Mouse (Mus musculus): ENCODE results near the gene 4931406C07Rik. TPM values are rescaled to one million over a fixed set of nuclear protein-coding genes. Genes with fewer than 3 reads are reported as not detected.
"Not testable (repeated sequence)": the region's sequence is repeated elsewhere in the genome, so short reads cannot be mapped to it uniquely, and the experiment has no call there.

The 4931406C07Rik gene
- polyA plus RNA-seq (2015; fragmentation: Nextera tagmentation; extraction: Ambion mirVana) = 11.1 and 13.8 TPM in 2 replicates

DNA sequence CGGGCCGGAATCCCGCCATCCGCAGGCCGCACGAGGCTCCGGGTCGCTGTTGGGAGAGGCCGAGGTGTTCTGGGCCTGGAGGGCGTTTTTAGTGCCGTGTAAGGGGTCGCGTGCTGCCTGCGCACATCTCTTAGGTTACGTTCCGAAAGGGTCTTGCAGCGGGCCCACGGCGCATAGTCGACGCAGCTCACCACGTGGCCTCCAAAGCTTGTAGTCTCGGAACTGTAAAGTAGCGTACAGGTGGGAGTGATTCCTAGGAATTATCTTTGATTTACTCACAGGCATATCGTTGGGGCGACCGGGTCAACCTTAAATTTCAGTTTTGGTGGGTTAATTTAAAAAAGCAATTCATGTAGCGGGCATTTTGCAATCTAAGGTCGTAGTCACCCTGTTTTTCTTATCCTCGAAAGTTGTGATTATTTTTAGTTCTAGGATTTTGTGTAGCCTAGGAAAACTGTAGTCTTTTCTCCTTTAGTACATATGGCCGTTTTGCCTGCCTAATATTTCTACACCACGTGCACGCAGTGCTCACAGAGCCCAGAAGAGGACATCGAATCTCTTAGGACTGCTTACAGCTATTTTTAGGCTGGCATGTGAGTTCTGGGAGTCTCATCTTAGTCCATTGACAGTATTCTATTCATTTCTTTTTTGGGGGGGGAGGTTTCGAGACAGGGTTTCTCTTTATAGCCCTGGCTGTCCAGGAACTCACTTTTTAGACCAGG lies at the start of gene 4931406C07Rik:
Gene 4931406C07Rik, minus strand, starts transcription at position 51 of the 722 bp plus-strand sequence.
- peak within 1 kb of the TSS; percentile 68 for H3K4me2 ChIP-seq (replicated peaks)
- no peaks in the 10 kb centered on the region for H3K9me3 ChIP-seq
- H3K27me3 ChIP-seq = no peaks in the 10 kb centered on the region
- H3K4me3 ChIP-seq = peak within 1 kb of the TSS; percentile 98
- peaks cover 28% of the 10 kb centered on the region for H3K36me3 ChIP-seq
- ATAC-seq (replicated peaks) = peak; percentile 89
- peak within 1 kb of the TSS; percentile 92 for H3K27ac ChIP-seq (replicated peaks)
- under 1% methylated on average over 35 of the region's 35 CpGs for WGBS
- peak within 1 kb of the TSS; percentile 94 for H3K9ac ChIP-seq (replicated peaks)
- H3K4me1 ChIP-seq = peaks cover 41% of the 10 kb centered on the region

DNA sequence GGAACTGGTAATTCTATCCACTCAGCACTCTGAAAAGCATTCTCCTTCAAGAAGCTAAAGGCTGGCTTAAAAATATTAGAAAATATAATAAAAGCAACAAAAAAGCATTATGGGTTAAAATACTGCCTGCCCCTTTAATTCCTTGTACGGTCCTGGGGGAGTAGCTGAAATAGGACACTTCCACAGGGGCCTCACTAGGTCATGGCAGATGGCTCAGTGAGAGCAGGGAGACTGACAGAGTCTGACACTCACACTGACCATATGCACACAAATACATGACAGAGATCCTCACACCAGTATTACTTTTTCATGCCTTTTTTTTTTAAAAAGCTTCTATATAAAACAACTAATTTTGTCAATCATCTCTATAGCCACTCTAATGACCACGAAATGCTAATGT lies 43.7 kb upstream of the 4931406C07Rik start:
- H3K4me3 ChIP-seq = no peak overlapping the region
- no peaks in the 10 kb centered on the region for H3K4me1 ChIP-seq
- H3K4me2 ChIP-seq (replicated peaks) = no peak overlapping the region
- 86% methylated on average over 2 of the region's 2 CpGs for WGBS
- ATAC-seq (replicated peaks) = no peak
- H3K9ac ChIP-seq (replicated peaks) = no peak overlapping the region
- H3K9me3 ChIP-seq = no peaks in the 10 kb centered on the region
- peaks cover 63% of the 10 kb centered on the region for H3K36me3 ChIP-seq
- H3K27ac ChIP-seq (replicated peaks) = no peak overlapping the region
- no peaks in the 10 kb centered on the region for H3K27me3 ChIP-seq

DNA sequence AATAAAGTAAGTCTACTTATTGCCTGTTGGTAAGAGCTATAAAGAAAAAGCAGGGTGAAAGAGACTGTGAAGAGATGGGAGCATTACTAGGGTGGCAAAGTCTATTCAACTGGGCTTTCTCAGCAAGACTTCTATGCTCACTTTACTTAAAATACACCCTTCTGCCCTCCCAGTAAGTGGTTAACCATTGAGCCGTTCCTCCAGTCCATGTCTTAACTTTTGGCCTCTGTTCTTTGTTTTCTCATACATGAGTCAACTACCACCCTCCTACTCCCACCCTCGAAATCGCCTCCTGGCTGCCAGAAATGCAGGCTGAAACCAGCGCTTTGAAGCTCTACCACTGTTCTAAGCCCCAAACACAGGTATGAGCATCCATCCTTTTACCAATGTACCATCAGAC lies 31.5 kb upstream of the 4931406C07Rik start:
- Histone ChIP-seq H3K4me2 (replicated peaks) (no peak overlapping the region), H3K27ac (replicated peaks) (no peak overlapping the region), H3K9ac (replicated peaks) (no peak overlapping the region), H3K36me3 (peaks cover 88% of the 10 kb centered on the region), H3K4me1 (no peaks in the 10 kb centered on the region), H3K9me3 (no peaks in the 10 kb centered on the region), H3K4me3 (no peak overlapping the region), H3K27me3 (no peaks in the 10 kb centered on the region)
- ATAC-seq (replicated peaks) = no peak
- 93% methylated on average over 4 of the region's 4 CpGs for WGBS

DNA sequence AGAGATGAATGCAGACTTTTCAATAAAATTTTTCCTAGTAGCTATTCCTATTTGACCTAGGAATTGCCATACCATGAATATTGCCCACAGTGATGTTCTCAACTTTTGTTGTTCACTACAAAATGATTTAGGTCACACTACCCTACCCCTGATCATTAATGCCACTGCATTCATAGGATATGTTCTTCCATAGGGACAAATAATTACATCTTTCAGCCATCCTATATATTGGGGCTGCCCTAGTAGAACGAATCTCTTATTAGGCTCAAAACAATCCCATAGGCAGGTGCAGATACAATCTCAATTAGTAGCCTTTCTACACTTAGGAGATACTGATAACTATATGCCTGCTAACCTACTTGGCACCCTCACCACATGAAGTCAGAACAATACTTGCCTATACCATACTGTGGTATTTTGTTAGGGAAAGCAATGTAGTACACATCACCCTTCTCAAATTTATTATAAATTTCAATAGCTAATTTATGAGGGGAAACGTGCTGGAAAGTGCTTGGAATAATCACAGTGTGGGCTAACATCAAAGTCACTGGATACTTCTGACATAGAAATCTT lies 12.0 kb upstream of the 4931406C07Rik start:
- Histone ChIP-seq H3K27me3 (no peaks in the 10 kb centered on the region), H3K4me1 (no peaks in the 10 kb centered on the region), H3K9me3 (no peaks in the 10 kb centered on the region), H3K27ac (replicated peaks) (no peak overlapping the region), H3K4me2 (replicated peaks) (no peak overlapping the region), H3K9ac (replicated peaks) (no peak overlapping the region), H3K36me3 (peaks cover 74% of the 10 kb centered on the region), H3K4me3 (no peak overlapping the region)
- 80% methylated on average over 2 of the region's 2 CpGs for WGBS
- 0 out of 2 replicates have a peak, but pooled peaks have one; percentile 30 for ATAC-seq (replicated peaks)

DNA sequence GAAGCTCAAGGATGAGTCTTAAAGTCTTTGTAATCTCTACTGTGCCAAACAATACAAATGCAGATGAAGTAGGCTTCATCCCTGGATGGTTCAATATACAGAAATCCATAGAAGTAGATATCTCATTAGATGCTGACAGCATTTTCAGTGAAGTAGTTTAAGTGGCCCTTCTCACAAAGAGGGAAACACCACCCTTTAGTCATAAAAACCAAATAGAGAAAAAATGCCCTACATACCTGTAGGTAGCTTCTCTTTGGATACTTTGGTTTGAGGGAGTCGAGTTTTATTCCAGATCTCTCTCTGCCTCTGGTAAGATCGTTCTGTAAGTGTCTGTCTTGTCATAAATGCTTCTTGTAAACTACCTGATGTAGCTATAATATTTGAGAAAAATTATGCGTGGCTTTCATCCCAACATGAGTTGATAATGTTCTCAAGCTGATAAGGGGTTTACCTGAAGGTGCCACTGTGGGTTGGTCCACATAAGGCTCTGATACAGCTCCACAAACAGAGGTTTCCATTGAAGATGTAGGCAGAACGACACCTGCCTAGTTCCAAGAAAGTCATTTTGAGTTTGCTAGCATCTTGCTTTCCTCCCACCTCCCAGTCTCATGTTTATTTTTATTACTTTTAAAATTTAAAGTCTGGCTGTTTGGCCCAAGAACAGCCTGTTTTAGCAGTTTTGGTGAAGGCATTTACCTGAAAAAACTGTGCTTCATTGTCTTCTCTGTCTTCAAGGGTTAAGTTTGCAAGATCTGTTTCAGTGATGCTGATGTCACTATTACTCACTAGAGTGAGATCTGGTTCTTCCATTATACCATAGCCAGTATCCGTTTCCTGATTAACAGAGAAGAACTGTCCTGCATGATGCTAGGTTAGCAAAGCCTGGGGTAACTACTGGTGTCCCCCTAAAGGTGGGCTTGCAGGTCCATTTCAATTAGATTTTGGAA lies 11.2 kb upstream of the 4931406C07Rik start:
- 68% methylated on average over 5 of the region's 5 CpGs for WGBS
- H3K36me3 ChIP-seq = peaks cover 72% of the 10 kb centered on the region

DNA sequence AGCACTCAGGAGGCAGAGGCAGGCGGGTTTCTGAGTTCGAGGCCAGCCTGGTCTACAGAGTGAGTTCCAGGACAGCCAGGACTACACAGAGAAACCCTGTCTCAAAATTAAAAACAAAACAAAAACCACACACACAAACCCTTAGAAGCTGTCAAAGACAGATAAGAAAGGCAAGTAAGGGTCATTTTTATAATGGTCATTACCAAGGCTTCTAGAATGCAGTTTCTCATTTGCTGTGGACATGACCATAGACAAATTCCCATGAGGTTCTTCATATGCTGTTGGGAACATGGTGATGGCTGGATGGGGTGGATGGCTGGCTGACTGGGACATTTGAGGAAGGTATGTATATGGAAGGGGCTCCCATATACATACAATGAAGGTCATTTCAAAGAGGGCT lies 10.0 kb upstream of the 4931406C07Rik start:
- peaks cover 71% of the 10 kb centered on the region for H3K36me3 ChIP-seq
- not testable (repeated sequence) for ATAC-seq (replicated peaks); H3K4me2 ChIP-seq (replicated peaks); H3K9me3 ChIP-seq; H3K27me3 ChIP-seq; H3K9ac ChIP-seq (replicated peaks); H3K4me3 ChIP-seq; H3K27ac ChIP-seq (replicated peaks); H3K4me1 ChIP-seq
- 94% methylated on average over 2 of the region's 2 CpGs for WGBS

More for the DNA sequence above, 11.2 kb upstream of the 4931406C07Rik start:
- Histone ChIP-seq H3K27me3 (no peaks in the 10 kb centered on the region), H3K4me3 (no peak overlapping the region), H3K27ac (replicated peaks) (no peak overlapping the region), H3K4me2 (replicated peaks) (no peak overlapping the region), H3K9ac (replicated peaks) (no peak overlapping the region), H3K9me3 (no peaks in the 10 kb centered on the region), H3K4me1 (no peaks in the 10 kb centered on the region)
- no peak for ATAC-seq (replicated peaks)

DNA sequence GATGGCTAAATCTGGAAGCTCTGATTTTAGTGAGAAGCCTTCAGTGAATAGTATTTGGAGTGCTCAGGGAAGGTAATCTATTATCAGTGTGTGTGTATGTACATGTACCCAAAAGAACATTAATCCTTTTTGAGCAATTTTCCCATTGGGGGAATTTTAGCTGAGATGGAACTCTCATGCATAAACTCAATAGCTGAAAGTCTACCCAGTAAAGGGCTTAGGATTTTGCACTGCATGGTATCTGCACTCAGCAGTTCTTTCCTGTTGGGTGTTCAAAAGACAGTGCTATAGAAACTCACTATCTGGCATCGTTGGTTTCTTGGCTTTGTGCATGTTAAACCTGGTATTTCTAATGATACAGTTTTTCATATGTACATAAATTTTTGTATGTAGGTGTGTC lies 8.4 kb upstream of the 4931406C07Rik start:
- Histone ChIP-seq H3K36me3 (peaks cover 80% of the 10 kb centered on the region), H3K4me3 (no peak overlapping the region), H3K4me1 (peaks cover under 1% of the 10 kb centered on the region; the same call in 1 of the 2 replicates), H3K9me3 (no peaks in the 10 kb centered on the region), H3K27me3 (no peaks in the 10 kb centered on the region), H3K4me2 (replicated peaks) (no peak overlapping the region), H3K27ac (replicated peaks) (no peak overlapping the region), H3K9ac (replicated peaks) (no peak overlapping the region)
- no peak for ATAC-seq (replicated peaks)
- WGBS = 90% methylated on average over 1 of the region's 1 CpGs

DNA sequence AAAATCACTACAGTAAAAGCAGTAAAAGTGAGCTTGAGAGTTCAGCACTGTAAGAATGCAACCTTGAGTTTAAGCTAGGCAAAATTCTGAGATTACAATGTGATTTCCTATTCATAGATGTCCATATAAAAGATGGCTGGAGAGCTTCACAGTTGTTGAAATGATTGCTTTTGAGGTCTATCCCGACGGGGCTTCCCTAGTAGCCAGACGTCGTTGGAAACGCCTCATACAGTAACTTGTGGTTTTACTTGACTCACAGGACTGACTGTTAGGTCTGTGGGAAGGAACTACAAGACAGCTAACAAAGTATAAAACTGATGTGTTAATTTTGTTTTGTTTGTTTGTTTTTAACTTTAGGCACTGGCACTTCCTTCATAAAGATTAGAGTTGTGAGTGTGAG lies 7.4 kb upstream of the 4931406C07Rik start:
- no peak for ATAC-seq (replicated peaks)
- no peak overlapping the region for H3K4me3 ChIP-seq
- peaks cover 88% of the 10 kb centered on the region for H3K36me3 ChIP-seq
- H3K9me3 ChIP-seq = no peaks in the 10 kb centered on the region
- WGBS = 94% methylated on average over 5 of the region's 5 CpGs
- H3K27ac ChIP-seq (replicated peaks) = no peak overlapping the region
- no peaks in the 10 kb centered on the region for H3K27me3 ChIP-seq
- no peak overlapping the region for H3K4me2 ChIP-seq (replicated peaks)
- H3K4me1 ChIP-seq = peaks cover 10% of the 10 kb centered on the region
- H3K9ac ChIP-seq (replicated peaks) = no peak overlapping the region

DNA sequence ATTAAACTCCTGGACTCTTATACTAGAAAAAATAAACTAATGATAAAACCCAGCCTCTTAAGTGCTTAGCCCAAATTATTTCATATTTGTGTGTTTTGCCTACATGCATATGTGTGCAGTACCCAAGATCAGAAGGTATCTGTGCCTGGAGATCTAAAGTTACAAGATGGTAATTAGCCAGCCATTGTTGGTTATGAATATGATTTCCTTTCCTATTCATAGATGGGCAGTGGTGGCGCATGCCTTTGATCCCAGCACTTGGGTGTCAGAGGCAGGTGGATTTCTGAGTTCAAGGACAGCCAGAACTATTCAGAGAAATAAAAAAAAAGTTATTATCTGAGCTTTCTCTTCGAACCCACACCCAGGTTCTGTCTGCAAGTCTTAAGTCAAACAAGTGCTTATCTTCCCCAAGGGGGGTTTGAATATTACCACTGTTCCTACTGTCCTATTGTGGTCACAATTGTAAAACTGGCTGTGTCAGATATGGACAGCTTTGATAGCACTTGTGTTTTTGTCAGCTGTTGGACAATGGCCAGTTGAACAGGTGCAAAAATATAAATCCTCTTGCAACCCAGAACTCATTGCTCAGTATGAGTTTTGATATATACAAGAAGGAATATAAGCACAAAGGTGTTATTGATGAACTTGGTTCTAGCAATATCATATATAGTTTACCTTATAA lies 5.9 kb upstream of the 4931406C07Rik start:
- H3K4me1 ChIP-seq = peaks cover 24% of the 10 kb centered on the region
- H3K27ac ChIP-seq (replicated peaks) = no peak overlapping the region
- H3K9ac ChIP-seq (replicated peaks) = no peak overlapping the region
- ATAC-seq (replicated peaks) = no peak
- no peaks in the 10 kb centered on the region for H3K9me3 ChIP-seq
- WGBS = 95% methylated on average over 2 of the region's 2 CpGs
- H3K4me3 ChIP-seq = no peak overlapping the region
- peaks cover 77% of the 10 kb centered on the region for H3K36me3 ChIP-seq
- H3K4me2 ChIP-seq (replicated peaks) = no peak overlapping the region
- no peaks in the 10 kb centered on the region for H3K27me3 ChIP-seq

DNA sequence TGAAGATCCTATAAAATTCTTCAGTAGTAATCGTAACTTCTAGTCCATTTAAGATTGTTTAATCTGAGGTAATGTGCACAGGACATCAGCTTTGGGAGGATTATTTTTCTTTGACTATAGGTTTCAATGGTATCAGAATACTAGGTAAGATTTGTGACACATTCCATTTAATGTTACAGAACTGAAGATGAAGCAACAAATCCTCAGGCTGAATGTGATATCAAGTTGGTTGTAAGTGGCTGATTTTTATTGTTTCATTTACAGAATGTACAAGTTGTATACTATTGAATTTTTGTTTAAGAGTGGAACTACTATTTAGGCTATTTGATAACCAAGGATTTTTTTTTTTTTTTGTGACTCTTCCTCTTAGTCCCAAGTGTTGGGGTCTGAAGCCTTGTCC lies 3.9 kb upstream of the 4931406C07Rik start:
- WGBS = 94% methylated on average over 1 of the region's 1 CpGs
- Histone ChIP-seq H3K9me3 (no peaks in the 10 kb centered on the region), H3K4me1 (peaks cover 35% of the 10 kb centered on the region), H3K9ac (replicated peaks) (no peak overlapping the region), H3K4me3 (no peak overlapping the region), H3K36me3 (peaks cover 61% of the 10 kb centered on the region), H3K27ac (replicated peaks) (no peak overlapping the region), H3K27me3 (no peaks in the 10 kb centered on the region), H3K4me2 (replicated peaks) (no peak overlapping the region)
- ATAC-seq (replicated peaks) = no peak

DNA sequence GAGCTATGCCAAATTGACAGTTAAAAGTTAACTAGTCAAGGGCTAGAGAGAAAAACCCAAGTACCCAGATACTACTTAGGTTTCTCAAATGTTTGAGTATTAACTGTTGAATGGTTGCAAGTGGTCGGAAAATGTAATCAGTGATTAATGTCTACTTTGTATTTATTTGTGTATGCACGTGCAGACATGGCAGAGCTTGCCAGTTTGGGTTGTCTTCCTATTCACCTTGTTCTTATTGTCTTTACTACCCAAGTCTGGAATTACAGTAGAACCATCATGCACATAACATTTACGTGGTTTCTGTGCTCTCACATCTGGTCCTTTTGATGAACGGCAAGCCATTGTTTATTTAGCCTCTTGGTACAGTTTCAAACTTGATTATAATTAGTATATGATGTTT lies 3.2 kb upstream of the 4931406C07Rik start:
- Histone ChIP-seq H3K36me3 (peaks cover 54% of the 10 kb centered on the region), H3K27ac (replicated peaks) (no peak overlapping the region), H3K4me3 (no peak overlapping the region), H3K9ac (replicated peaks) (no peak overlapping the region), H3K4me2 (replicated peaks) (no peak overlapping the region), H3K27me3 (no peaks in the 10 kb centered on the region), H3K9me3 (no peaks in the 10 kb centered on the region), H3K4me1 (peaks cover 40% of the 10 kb centered on the region)
- 78% methylated on average over 4 of the region's 4 CpGs for WGBS
- no peak for ATAC-seq (replicated peaks)
